Mouse (Mus musculus) small intestine, adult 2 months (tissue): ENCODE results near the gene Gramd1b.

ENCODE experiments used
- CTCF ChIP-seq: fragments of 200-500 bp; IDR thresholded peaks from 2 replicates; pipeline ENCODE4 v1.5.1; 2012; ENCODE audit warnings: low read depth, mild to moderate bottlenecking, control low read depth, inconsistent platforms, low read length, moderate library complexity, mixed read lengths; ENCODE audit not compliant: insufficient replicate concordance, insufficient read length; ENCODE audit errors: extremely low read depth
- POLR2A ChIP-seq: fragments of 200-500 bp; IDR thresholded peaks from 2 replicates; pipeline ENCODE4 v1.6.1; 2012; ENCODE audit warnings: low read depth, mild to moderate bottlenecking, control low read depth, inconsistent platforms, low read length, moderate library complexity

- TF ChIP-seq CTCF (no peak), POLR2A (no peak)
These were observed 261.3 kb downstream of the Gramd1b start for GRCm38 (mm10) chr9:40269880-40270279.
